Mouse (Mus musculus): Measurements from ENCODE around the gene Sertm1.

- TF ChIP-seq POLR2A (IDR thresholded peaks at IDR 0.05; ENCODE audit: borderline replicate concordance, insufficient read depth, low read length) (no peak), CTCF (IDR thresholded peaks at IDR 0.05; ENCODE audit: borderline replicate concordance, insufficient read depth, low read depth, low read length) (no peak)
These were observed at the start of gene Sertm1 for GRCm38 (mm10) chr3:54915643-54916071.

Measured in cerebellum, adult 2 months (tissue).